Mouse (Mus musculus): Measurements from ENCODE around the gene Gprc5a.

Gprc5a gene

DNA sequence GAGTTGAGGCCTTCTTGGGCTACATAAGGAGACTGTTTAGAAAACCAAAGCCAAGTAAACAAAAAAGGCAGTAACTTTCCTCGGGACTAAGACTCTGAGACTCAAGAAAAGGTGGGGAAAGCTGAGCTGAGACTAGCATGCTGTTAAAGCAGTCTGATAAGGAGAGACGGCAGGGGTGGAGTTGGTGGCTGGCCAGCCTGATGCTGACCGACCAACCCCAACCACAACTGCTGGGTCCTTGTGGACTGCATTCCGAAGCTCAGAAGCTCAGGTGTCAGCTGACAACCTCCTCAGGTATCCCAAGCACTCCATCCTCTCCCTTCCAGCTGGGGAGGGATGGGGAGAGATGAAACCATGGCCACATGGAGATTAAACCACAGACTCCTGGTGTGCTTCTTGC, 9.6 kb upstream of the Gprc5a start:
- Histone ChIP-seq H3K4me1 (replicated peaks; ENCODE audit: low read depth, low read length) (peaks cover 15% of the 10 kb centered on the region), H3K36me3 (ENCODE audit: insufficient read depth, low read length) (no peaks in the 10 kb centered on the region), H3K27me3 (ENCODE audit: insufficient read depth, low read length) (0 out of 2 replicates have a peak, but pooled peaks cover 5% of the 10 kb centered on the region), H3K4me3 (replicated peaks; ENCODE audit: low read length) (no peak overlapping the region), H3K9me3 (ENCODE audit: low read length) (no peaks in the 10 kb centered on the region)
- TF ChIP-seq NANOG (IDR thresholded peaks at IDR 0.05; ENCODE audit: borderline replicate concordance, low read length) (no peak), CTCF (conservative IDR thresholded peaks at IDR 0.05; ENCODE audit: low read length) (no peak), POU5F1 (IDR thresholded peaks at IDR 0.05; ENCODE audit: borderline replicate concordance, low read length) (no peak)

DNA sequence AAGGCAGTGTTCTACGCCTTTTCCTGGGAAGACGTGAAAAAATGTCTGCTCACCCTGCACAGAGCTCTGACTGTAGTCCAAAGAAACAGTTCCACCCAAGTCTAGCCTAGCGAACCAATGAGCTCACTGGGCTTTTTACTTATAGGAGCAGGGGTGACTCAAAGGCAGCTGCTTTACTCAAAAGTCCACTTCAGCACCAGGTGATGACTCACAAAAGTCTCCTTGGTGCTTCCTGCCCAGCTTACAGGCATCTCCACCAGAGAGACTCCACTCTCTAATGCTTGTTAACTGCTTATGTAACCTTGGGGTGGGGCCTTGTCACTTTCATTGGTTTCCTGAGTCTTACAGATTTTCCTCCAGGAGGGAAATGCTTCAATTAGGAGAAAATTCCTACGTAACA, 4.7 kb upstream of the Gprc5a start:
- Histone ChIP-seq H3K27me3 (ENCODE audit: insufficient read depth, low read length) (0 out of 2 replicates have a peak, but pooled peaks cover 1% of the 10 kb centered on the region), H3K9me3 (ENCODE audit: low read length) (no peaks in the 10 kb centered on the region), H3K4me3 (replicated peaks; ENCODE audit: low read length) (no peak overlapping the region), H3K36me3 (ENCODE audit: insufficient read depth, low read length) (no peaks in the 10 kb centered on the region), H3K4me1 (replicated peaks; ENCODE audit: low read depth, low read length) (peaks cover 29% of the 10 kb centered on the region)
- TF ChIP-seq POU5F1 (IDR thresholded peaks at IDR 0.05; ENCODE audit: borderline replicate concordance, low read length) (no peak), CTCF (conservative IDR thresholded peaks at IDR 0.05; ENCODE audit: low read length) (no peak), NANOG (IDR thresholded peaks at IDR 0.05; ENCODE audit: borderline replicate concordance, low read length) (no peak)

DNA sequence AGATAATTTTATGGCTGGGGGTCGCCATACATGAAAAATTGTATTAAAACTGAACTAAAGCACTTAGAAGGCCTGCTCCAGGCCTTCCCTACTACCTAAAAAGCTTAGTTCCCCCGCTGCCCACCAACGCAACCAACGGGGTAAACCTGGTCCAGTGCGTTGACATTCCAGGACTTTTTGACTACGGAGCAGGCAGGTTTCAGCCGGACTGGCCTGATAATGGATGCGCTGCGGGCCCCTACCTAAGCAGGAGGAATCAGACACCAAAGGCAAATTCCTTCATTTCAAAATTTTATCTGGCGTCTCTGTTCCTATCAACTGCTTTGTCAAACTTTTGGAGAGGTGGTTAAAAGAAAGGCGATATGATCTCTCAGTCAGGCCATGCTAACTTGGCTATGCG, 830 bp upstream of the Gprc5a start:
- peak overlapping the region; percentile 75 for H3K4me3 ChIP-seq (replicated peaks; ENCODE audit: low read length)
- TF ChIP-seq CTCF (conservative IDR thresholded peaks at IDR 0.05; ENCODE audit: low read length), result no peak
- TF ChIP-seq POU5F1 (IDR thresholded peaks at IDR 0.05; ENCODE audit: borderline replicate concordance, low read length), result no peak
- TF ChIP-seq NANOG (IDR thresholded peaks at IDR 0.05; ENCODE audit: borderline replicate concordance, low read length), result no peak
- H3K9me3 ChIP-seq (ENCODE audit: low read length), result no peaks in the 10 kb centered on the region
- H3K36me3 ChIP-seq (ENCODE audit: insufficient read depth, low read length), result no peaks in the 10 kb centered on the region
- H3K4me1 ChIP-seq (replicated peaks; ENCODE audit: low read depth, low read length), result peaks cover 56% of the 10 kb centered on the region
- H3K27me3 ChIP-seq (ENCODE audit: insufficient read depth, low read length), result no peaks in the 10 kb centered on the region

DNA sequence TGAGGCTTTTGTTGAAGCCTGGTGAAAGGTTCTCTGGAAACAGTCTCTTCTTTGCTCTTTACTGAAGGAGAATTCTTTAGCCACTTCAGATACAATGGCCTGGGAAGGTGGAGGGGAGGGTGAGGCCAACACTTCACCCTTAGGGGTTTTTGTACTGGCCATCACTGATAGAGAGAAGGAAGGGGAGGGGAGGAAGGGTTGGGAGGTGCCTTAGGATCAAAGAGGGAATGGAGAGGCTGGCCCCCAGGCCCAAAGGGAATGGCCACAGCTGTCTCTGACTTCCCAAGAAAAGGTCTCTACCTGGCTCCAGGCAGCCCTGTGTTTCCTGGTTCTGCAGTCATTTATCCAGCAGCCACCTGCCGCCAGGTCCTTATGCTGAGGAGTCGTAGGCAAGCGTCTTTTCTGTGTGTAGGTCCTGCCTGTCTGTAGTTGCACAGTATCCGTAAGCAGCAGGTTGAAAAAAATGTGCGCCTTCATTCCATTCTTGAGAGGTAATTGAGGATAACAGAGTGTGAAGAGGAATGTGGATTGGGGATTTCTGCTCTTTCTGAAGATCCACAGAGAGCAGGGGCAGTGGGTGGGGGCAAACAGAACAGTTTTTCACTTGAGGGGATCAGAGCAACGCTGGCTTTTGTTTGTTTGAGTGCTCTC, 1.5 kb downstream of the Gprc5a start:
- Histone ChIP-seq H3K9me3 (ENCODE audit: low read length) (no peaks in the 10 kb centered on the region), H3K36me3 (ENCODE audit: insufficient read depth, low read length) (0 out of 2 replicates have a peak, but pooled peaks cover 3% of the 10 kb centered on the region), H3K4me3 (replicated peaks; ENCODE audit: low read length) (peak overlapping the region; percentile 75), H3K4me1 (replicated peaks; ENCODE audit: low read depth, low read length) (peaks cover 72% of the 10 kb centered on the region), H3K27me3 (ENCODE audit: insufficient read depth, low read length) (no peaks in the 10 kb centered on the region)
- TF ChIP-seq POU5F1 (IDR thresholded peaks at IDR 0.05; ENCODE audit: borderline replicate concordance, low read length) (no peak), NANOG (IDR thresholded peaks at IDR 0.05; ENCODE audit: borderline replicate concordance, low read length) (no peak), CTCF (conservative IDR thresholded peaks at IDR 0.05; ENCODE audit: low read length) (no peak)

DNA sequence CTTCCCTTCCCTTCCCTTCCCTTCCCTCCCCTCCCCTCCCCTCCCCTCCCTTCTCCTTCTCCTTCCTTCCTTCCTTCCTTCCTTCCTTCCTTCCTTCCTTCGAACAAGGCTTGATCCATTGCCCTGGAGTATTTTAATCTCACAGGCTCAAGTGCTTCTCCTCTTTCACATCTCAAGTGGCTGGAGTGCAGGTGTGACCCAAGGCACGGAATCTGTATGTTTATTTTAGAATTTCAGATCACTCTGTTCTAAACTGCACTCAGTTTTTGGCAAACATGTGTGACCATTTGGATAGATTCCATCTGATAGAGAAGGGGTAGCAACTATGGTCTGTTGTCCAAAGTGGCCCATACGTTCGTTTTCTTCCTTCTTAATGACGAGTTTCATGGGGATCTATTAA, 2.8 kb downstream of the Gprc5a start:
- Histone ChIP-seq H3K4me3 (replicated peaks; ENCODE audit: low read length) (no peak overlapping the region), H3K9me3 (ENCODE audit: low read length) (no peaks in the 10 kb centered on the region), H3K27me3 (ENCODE audit: insufficient read depth, low read length) (no peaks in the 10 kb centered on the region), H3K4me1 (replicated peaks; ENCODE audit: low read depth, low read length) (peaks cover 73% of the 10 kb centered on the region), H3K36me3 (ENCODE audit: insufficient read depth, low read length) (0 out of 2 replicates have a peak, but pooled peaks cover 3% of the 10 kb centered on the region)
- no peak for TF ChIP-seq NANOG (IDR thresholded peaks at IDR 0.05; ENCODE audit: borderline replicate concordance, low read length)

DNA sequence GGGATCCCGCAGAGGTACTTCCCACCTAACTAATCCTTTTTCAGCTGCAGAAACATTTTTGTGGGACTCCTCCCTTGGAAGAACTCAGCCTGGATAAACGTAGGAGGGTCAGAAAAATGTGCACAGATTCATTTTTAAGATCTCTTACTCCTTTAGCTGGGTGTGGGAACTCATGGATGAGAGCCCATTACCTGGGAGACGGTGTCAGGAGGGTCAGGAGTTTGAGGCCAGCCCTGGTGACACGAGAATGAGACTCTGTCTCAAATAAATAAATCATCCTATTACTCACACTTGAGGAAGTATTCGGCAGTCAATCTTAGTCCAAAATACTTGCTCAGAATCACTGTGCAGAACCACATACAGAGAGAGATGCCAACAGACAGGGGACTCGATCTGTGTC, 4.4 kb downstream of the Gprc5a start:
- Histone ChIP-seq H3K9me3 (ENCODE audit: low read length) (no peaks in the 10 kb centered on the region), H3K36me3 (ENCODE audit: insufficient read depth, low read length) (0 out of 2 replicates have a peak, but pooled peaks cover 3% of the 10 kb centered on the region), H3K4me1 (replicated peaks; ENCODE audit: low read depth, low read length) (peaks cover 73% of the 10 kb centered on the region), H3K4me3 (replicated peaks; ENCODE audit: low read length) (no peak overlapping the region), H3K27me3 (ENCODE audit: insufficient read depth, low read length) (no peaks in the 10 kb centered on the region)
- TF ChIP-seq NANOG (IDR thresholded peaks at IDR 0.05; ENCODE audit: borderline replicate concordance, low read length), result no peak

DNA sequence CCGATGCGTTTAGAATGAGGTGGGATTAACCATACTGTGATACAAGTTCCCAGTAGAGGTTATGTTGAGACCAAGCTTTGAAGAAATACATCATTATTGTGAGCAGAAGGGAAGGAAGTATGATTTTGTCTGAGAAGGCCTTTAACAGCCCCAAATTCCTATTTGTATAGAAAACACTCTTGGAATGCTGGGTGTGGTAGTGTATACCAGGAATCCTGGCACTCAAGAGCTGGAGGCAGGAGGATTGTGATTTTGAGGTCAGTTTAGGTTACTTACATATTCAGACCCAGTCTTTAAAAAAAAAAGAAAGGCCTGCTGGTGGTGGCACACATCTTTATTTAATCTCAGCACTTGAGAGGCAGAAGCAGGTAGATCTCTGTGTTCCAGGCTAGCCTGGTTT, 4.9 kb downstream of the Gprc5a start:
- TF ChIP-seq CTCF (conservative IDR thresholded peaks at IDR 0.05; ENCODE audit: low read length) (no peak), POU5F1 (IDR thresholded peaks at IDR 0.05; ENCODE audit: borderline replicate concordance, low read length) (no peak), NANOG (IDR thresholded peaks at IDR 0.05; ENCODE audit: borderline replicate concordance, low read length) (no peak)
- Histone ChIP-seq H3K4me1 (replicated peaks; ENCODE audit: low read depth, low read length) (peaks cover 77% of the 10 kb centered on the region), H3K36me3 (ENCODE audit: insufficient read depth, low read length) (0 out of 2 replicates have a peak, but pooled peaks cover 3% of the 10 kb centered on the region), H3K4me3 (replicated peaks; ENCODE audit: low read length) (no peak overlapping the region), H3K9me3 (ENCODE audit: low read length) (no peaks in the 10 kb centered on the region), H3K27me3 (ENCODE audit: insufficient read depth, low read length) (no peaks in the 10 kb centered on the region)

DNA sequence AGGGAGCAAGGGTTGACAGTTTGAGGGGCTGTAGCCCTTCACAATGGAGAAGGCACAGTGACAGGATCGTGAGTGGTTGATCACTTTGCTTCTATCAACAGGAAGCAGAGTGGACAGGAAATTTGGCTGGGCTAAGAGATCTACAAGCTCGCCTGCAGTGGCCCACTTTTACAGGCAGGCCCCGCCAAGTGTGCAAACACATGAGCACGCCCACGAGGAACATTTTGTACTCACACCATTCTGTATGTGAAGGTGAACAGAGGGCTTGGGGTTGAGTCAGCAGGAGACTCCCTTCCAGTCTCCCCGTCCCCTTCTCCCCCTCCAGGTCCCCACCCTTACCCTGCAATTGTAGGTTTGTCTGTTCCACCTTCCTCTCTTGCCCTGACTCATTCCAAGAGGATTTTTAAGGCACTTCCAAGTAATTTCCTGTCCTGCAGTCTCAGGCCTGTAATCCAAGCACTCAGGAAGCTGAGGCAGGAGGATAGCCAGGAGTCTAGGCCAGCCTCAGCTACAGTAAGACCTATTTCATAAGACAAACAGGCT, 9.0 kb downstream of the Gprc5a start:
- TF ChIP-seq CTCF (conservative IDR thresholded peaks at IDR 0.05; ENCODE audit: low read length) (no peak), NANOG (IDR thresholded peaks at IDR 0.05; ENCODE audit: borderline replicate concordance, low read length) (no peak), POU5F1 (IDR thresholded peaks at IDR 0.05; ENCODE audit: borderline replicate concordance, low read length) (no peak)

DNA sequence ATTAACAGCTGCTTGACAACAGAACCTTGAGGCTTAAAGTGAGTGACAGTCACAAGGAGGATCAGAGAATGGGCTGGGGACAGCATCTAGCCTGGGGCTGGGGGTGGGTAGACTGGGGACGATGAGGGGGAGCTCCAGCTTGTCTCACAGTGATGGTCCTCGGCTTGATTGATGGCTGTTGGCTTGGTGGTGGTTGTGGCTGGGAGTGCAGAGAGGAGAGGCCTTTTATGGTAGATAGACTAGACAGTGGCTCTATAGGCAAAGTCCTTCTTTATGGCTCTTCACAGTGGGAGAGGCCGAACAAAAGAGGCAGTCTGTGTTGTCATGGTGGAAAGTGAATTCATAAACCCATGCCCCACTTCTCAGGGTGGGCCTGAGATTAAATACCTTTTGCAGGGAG, 10.8 kb downstream of the Gprc5a start:
- H3K4me3 ChIP-seq (replicated peaks; ENCODE audit: low read length), result no peak overlapping the region
- H3K4me1 ChIP-seq (replicated peaks; ENCODE audit: low read depth, low read length), result peaks cover 58% of the 10 kb centered on the region
- TF ChIP-seq POU5F1 (IDR thresholded peaks at IDR 0.05; ENCODE audit: borderline replicate concordance, low read length) (no peak), NANOG (IDR thresholded peaks at IDR 0.05; ENCODE audit: borderline replicate concordance, low read length) (no peak), CTCF (conservative IDR thresholded peaks at IDR 0.05; ENCODE audit: low read length) (no peak)
- H3K9me3 ChIP-seq (ENCODE audit: low read length), result no peaks in the 10 kb centered on the region
- peaks cover 29% of the 10 kb centered on the region for H3K36me3 ChIP-seq (ENCODE audit: insufficient read depth, low read length)
- 0 out of 2 replicates have a peak, but pooled peaks cover 5% of the 10 kb centered on the region for H3K27me3 ChIP-seq (ENCODE audit: insufficient read depth, low read length)

More for the DNA sequence above, 9.0 kb downstream of the Gprc5a start:
- Histone ChIP-seq H3K9me3 (ENCODE audit: low read length) (no peaks in the 10 kb centered on the region), H3K27me3 (ENCODE audit: insufficient read depth, low read length) (0 out of 2 replicates have a peak, but pooled peaks cover 5% of the 10 kb centered on the region), H3K4me3 (replicated peaks; ENCODE audit: low read length) (peak overlapping the region; percentile 21; the same call in 1 of the 2 replicates), H3K36me3 (ENCODE audit: insufficient read depth, low read length) (peaks cover 12% of the 10 kb centered on the region), H3K4me1 (replicated peaks; ENCODE audit: low read depth, low read length) (peaks cover 68% of the 10 kb centered on the region)
